Mouse (Mus musculus): Measurements from ENCODE around the gene Gtf2a1.
A peak's percentile ranks its signal among the peaks of the same experiment; 100 is the strongest.
"Not testable (repeated sequence)": the region's sequence is repeated elsewhere in the genome, so short reads cannot be mapped to it uniquely, and the experiment has no call there.

Gtf2a1 gene

DNA sequence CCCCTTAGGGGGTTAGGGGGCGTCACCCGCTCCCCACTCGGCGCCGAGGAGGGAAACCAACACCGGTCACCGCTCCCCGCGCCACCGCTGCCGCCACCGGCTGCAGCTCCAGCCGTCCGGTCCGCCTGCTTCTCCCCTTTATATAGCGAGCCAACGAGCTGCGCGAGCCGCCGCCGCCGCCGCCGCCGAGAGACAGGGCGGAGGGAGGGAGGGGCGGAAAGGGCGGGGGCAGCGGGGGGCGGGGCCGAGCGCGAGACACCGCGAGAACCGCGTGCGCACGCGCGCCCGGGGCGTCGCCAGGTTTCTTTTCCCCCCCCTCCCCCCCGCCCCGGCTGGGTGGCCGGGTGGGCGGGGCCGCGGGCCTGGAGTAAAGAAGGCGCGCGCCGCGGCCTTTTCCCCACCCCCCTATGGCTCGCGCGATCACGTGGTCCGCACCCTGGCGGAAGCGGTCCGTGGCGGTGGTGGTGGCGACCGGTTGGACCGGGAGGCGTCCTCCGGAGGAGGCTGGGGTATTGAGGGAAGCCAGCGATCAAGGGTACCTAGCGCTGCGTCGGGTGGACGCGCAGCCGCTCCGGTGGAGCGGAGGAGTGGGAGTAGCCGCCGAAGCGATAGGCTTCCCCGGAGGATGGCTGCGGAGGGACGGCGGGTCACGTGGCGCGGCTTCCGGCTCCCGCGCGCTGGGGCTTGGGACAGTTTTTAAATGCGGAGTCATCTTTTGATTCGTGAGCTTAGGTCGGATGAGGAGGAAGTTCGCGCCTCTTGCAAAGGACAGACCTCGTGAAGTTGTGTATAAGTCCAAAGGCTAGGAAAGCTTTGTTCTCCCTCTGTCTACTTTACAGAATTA is at the start of gene Gtf2a1:
Gene Gtf2a1, minus strand, starts transcription at position 641 of the 844 bp plus-strand sequence.
- peak; percentile 79 for DNase-seq (ENCODE audit: low spot score)

DNA sequence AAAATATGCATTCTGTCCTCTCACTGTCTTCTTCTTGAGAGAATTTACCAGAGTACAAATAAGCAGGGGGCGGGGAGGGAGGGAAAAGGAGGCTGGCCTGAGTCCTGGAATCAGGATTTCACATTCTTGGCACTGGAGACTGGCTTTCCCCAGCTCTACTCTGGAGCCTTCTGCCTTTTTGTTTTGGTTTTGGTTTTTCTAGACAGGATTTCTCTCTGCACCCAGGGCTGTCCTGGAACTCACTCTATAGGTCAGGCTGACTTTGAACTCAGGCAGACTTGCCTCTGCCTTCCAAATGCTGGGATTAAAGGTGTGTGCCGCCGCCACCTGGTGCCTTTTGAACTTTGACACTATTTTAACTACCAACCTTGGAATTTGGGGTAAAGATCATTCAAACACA is 48.1 kb upstream of the Gtf2a1 start:
- DNase-seq (ENCODE audit: low spot score): no peak

DNA sequence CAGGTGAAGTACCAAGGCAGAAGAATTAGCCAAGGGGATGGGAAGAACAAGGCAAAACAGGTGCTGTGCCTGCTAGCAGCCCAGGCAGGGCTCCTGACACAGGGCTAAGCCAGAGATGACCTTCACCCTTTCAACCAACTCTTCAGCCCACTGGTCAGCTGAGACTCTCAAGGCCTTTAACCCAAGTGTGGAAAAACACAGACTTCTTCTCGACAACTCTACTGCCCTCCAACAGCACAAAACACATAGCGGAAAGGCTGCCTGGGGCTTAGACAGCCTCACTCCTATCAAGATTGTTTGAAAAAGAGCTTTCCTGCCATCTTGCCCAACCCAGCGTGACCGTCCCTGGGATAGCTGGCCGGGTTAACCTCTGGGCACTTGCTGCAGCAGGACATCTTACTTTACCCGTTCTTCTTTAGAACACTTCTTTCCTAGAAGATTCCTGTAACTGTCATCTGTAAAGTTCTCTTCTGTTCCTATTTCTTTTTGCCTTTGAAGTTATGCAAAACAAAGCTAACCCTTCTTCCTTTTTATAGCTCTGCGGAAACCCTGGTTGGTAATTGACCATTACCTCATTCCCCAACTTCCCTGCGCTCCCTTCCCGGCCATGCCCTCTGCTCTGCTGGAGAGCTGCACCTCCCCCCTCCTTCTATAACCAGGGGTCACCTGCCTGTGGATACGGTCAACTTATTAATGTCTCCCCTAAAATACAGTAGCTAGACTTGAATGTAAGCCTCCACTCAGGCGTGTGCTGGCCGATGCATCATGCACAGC is 47.0 kb upstream of the Gtf2a1 start:
- DNase-seq (ENCODE audit: low spot score): no peak

DNA sequence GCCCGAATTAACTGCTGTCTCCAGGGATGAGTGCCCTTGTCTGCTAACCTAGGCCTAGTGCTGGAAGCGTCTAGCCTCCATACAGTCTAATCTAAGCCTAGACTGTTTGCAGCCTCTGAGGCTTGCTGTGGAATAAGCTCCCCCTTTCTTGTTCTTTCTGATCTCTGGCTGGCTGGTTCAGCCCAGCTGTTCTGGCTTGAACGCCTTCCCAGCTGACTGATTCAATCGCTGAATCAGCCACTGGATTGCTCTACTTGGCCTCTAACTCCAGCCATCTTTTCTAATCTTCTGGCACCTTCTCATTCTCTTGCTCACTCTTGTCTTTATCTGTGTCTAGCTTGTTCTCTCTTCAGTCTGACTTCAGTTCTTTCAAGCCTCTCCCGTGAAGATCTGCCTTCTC is 36.2 kb upstream of the Gtf2a1 start:
- DNase-seq (ENCODE audit: low spot score): no peak

DNA sequence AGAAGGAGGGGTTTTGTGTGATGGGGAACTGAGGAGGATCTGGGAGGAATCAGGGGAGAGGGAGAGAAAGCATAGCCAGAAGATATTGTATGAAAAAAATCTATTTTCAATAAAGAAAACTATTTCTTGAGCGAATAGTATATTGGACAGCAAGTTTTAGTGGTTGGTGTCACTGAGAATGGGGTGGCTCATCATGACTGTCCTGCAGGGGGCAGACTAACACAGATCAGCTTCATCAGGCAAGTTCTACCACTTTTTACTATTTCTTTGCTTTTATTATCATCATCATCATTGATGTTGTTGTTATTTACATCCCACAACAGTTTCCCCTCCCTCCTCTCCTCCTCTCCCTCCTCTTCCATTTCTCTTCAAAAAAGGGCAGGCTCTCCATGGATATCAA is 34.7 kb upstream of the Gtf2a1 start:
- DNase-seq (ENCODE audit: low spot score): no peak

DNA sequence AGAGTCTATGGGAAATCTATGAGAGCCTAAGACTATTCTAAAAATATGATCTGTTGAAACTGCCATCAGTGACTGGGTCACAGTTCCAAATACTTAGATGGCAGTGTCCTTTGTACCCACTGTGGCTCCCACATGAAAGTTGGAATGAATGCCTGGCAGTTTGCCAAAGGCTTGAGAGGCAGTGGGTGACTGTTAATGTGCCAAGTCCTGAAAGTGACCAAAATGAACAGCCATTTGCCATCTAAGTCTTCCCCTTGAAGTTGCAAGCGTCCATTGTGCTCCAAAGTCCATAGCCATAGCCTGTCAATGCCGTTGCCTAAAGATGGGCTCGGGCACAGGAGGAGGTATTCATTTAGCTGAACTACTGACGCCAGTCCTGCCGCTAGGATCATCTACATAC is 19.1 kb upstream of the Gtf2a1 start:
- no peak for DNase-seq (ENCODE audit: low spot score)

DNA sequence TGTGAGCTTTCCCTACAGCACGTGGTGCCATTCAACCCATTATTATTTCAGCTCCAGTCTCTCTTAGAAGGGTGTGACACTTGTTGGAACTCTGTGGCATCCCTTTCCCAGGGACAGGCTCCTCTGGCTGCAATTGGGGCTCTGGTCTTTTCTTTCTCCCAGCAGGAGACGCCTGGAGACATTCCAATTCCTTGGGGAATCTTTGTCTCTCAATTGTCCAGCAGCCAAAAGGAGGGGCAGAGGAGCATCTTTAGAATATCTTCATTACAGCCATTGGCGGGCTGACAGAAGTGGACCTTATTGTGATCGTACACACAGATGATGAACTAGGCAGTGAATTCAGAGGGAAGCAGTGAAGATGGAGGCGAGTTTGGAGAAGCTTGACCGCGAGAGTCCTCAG is 17.4 kb upstream of the Gtf2a1 start:
- no peak for DNase-seq (ENCODE audit: low spot score)

DNA sequence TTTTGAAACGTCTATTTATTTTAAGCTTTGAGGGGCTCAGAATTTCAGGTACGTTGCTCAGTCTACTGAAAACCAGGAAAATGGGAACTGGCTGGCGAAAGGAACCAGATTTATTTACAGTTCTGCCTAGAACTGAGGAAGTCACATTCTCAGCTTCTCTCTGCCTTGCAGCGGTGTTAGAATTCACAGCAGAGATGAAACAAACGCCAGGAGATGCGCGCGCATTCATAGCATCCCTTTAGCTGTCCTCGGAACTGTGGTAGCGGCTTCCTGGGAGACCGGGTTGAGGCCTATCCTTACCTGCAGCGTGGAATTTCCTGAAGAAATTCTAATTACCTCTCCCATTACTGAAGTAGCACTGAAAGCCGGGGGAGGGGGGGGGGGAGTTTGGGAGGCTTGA is 16.4 kb upstream of the Gtf2a1 start:
- DNase-seq (ENCODE audit: low spot score): no peak

DNA sequence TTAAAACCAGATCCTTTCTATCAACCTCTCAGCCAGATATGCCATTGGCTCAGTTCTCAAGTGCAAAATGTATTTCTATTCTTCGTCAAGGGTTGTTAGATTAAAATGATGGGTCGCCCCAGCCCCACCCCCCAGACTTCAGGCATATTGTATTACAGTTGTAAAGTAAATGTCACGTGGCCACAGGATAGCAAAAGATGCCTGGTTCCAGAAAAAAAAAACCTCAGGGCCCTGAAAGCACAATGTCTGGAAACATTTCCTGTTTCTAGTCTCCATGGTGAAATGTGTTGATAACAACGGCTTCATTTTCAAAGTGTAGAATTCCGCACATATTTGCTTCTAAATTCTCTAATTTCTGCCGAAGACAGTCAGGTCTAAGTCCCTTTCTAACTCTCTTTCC is 14.3 kb upstream of the Gtf2a1 start:
- no peak for DNase-seq (ENCODE audit: low spot score)

DNA sequence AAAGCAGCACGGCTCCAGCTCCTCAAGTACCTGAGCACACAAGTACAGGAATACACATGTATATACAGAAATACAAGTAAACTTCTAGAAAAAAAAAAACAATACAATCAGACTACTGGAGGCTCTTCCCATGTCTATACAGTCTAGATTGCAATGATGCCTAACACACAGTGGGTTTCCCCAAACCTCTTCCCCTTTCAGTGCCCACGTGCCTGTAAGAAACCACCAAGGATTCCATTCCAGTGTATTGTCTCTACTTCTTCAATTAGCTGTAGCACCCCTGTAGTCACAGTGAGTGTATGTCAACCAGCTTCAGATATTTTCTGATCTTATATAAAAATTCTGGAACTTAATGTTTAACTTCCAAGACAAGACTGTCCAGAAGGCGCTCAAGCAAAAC is 1.8 kb upstream of the Gtf2a1 start:
- DNase-seq (ENCODE audit: low spot score): no peak

DNA sequence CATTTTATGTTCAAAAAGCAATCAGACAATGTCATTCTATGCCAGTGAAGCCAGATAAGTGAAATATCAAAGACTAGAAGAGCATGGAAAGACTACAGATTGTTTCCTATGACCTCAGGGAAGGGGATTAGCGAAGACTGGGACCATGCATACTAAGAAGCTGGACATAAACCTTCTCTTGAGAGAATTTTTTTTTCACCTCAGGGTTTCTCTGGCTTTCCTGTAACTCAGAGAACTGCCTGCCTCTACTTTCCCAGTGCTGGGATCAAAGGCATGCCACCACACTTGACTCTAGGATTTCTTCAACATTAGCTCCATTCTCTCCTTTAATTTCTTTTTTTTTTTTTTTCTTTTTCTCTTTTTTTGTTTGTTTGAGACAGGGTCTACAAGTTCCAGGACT is 904 bp upstream of the Gtf2a1 start:
- no peak for DNase-seq (ENCODE audit: low spot score)

DNA sequence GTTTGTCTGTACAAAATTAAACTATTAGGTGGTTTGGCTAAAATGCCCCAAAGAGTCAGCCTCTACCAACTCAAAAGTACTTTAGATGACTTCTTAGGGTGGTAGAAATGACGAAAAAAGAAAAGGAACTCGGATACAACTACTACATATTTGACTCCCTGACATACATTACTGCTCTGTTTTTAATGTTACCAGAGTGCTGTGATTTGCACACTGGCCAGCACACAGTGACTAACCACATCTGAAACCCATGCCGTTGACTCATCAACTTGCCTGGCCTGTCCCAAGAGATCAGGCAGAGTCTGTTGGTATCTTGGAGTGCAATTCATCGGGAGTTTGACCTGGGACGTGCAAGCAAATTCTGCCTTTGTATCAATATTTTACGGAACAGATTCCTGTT is 429 bp upstream of the Gtf2a1 start:
- DNase-seq (ENCODE audit: low spot score): no peak

DNA sequence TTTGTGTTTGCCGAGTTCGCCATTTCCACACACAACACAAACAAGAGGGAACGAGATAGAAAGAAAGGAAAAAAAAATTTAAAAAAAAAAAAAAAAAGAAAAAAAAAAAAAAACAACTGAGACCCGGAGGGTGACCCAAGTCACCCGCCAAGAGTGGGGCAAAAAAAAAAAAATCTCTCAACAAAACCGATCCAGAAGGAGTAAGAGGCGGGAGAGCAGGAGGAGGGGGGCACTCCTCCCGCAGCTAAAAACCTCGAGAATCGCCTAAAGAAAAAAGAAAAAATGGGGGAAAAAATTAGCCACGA is 793 bp downstream of the Gtf2a1 start:
- no peak for DNase-seq (ENCODE audit: low spot score)

DNA sequence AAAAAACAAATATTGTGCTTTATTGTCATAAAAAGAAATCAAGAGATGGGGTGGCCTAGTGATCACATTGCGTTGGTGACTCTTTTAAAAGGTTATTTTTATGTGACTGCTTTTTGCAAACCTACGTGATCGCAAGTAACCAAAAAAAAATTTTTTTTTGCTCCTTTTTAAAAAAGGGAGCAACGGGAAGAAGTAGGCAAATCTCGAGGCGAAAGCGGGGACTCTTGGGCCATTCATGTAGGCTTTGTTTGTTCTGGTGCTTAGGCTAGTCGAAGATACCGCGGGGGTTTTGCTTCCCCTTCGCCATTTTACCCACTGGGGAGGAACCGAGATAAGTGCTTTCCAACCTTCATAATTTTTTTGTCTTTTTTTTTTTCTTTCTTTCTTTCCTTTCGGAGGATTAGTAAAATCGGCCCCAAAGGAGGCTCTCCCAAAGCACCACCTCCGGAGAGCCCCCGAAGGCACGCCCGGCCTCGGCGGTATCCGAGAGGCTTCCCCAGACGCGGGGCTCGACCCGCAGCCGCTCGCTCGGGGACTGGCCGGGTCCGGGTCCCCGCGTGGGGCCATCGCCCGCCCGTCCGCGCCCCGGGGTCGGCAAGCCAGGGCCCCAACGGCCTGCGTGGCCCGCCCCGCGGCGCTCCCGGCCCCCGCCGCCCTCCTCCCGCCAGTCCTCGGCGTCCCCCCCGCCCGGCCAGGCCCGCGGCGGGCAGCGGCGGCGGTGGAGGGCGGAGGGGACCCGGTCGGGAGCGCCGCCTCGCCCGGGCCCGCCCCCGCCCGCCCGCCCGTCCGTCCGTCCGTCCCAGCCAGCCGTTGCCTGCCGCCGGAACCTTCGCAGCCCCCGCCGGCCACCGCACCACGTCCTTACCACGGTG is 1.4 kb downstream of the Gtf2a1 start:
- DNase-seq (ENCODE audit: low spot score): no peak

DNA sequence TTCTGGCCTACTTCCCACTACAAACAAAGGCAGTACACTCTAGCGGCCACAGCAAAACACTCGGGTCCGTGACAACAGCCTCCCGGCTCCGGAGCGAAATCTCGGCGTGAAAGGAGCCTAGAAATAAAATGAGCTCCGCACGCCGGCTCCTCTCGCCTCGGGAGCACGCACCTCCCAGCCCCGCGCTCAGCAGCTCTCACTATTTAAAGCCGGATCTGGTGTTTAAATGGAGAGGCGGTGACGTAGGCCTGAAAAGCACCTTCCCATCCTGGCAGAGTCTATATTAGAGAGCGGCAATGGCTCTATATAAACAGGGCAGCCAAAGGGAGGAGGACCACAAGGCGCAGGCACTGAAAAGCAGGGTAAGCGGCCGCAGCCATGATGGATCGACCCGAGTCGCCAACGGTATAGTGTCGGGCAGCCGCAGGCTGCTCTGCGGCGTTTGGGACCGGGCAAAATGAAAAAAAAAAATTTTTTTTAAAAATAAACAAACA is 2.1 kb downstream of the Gtf2a1 start:
- peak; percentile 68 for DNase-seq (ENCODE audit: low spot score)

DNA sequence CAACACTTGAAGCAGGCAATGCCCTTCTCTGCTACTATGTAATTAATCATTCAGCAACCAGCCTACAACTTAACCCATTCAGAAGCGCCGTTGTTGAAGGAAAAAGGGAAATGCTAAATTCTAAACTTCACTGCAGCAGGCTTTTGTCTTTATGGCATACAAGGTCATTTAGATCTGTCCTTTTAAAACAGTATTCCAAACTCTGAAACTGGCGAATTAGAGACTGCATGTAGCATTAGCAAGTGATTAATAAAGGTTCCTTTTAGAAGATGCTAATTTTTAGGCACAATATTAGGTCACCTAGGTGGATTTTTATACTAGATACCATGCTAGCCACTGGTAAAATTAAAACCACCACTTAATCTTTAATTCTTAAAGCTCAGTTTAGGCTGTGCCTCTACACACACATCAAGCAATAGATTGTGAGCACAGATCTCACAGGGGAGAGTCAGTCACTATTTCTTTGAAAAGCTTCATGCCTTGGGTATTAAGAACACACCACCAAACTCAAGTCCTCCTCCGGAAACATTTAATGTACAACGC is 2.7 kb downstream of the Gtf2a1 start:
- no peak for DNase-seq (ENCODE audit: low spot score)

DNA sequence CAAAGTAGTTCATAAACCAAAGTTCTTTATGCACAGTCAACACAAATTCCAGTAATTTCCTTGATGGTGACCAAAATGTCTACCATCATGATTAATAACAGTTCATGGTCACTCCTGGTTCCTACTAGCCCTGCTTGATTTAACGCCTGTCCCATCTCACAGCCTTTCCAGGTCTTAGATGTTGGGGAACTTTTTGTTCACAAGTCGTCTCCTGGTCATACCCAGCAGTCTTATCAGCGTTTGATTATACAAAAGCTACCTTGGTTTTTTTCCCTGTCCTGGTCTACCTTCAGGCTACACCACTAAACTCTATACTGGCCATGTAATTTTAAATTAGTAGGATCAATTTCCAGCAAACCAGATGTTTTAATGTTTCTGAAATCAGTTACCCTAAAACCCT is 3.2 kb downstream of the Gtf2a1 start:
- DNase-seq (ENCODE audit: low spot score): no peak

DNA sequence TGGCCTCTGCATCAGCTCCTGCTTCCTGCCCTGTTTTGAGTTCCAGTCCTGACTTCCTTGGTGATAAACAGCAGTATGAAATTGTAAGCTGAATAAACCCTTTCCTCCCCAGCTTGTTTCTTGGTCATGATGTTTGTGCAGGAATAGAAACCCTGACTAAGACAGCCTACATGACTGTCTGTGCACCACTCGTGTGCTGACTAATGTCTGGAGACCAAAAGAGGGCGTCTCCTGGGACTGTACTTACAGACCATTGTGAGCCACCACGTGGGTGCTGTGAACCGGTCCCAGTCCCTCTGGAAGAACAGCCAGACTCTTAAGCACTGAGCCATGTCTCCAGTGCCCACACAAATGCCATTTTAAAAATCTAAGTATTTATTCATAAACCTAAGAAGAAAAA is 4.5 kb downstream of the Gtf2a1 start:
- not testable (repeated sequence) for DNase-seq (ENCODE audit: low spot score)

DNA sequence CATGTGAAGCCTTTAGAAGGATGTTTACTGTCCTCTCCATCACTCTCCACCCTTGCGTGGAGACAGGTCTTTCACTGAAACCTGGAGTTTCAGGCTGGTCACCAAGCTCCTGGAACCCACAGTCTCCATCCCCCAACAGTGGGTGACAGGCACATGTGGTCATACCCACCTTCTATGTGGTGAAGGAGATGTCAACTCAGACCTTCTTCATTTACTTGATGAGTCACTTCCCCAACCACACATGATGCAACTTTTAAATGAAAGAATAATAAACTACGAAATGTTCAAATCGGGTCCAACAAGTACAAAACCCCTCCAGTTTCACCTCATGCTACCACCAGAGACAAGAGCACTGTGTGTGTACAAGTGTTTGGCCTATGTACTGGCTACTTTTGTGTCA is 5.1 kb downstream of the Gtf2a1 start:
- DNase-seq (ENCODE audit: low spot score): no peak

DNA sequence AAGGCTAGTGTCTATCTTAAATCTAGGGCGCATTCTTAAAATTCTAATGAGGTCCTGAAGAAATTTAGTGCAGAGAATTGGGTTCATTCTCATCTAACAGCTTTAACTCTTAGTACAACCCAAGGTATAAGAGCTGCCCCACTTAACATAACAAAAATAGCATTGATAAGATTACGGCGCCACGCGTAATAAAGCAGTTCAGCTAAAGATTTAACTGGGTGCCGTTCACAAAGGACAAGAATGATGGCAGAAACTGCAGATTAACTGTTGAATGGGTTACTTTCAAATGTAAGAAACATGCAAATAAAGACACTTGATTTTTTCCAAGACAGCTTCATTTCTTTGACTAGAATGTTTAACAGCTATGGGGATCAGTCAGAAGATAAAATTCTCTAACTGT is 6.9 kb downstream of the Gtf2a1 start:
- DNase-seq (ENCODE audit: low spot score): no peak

DNA sequence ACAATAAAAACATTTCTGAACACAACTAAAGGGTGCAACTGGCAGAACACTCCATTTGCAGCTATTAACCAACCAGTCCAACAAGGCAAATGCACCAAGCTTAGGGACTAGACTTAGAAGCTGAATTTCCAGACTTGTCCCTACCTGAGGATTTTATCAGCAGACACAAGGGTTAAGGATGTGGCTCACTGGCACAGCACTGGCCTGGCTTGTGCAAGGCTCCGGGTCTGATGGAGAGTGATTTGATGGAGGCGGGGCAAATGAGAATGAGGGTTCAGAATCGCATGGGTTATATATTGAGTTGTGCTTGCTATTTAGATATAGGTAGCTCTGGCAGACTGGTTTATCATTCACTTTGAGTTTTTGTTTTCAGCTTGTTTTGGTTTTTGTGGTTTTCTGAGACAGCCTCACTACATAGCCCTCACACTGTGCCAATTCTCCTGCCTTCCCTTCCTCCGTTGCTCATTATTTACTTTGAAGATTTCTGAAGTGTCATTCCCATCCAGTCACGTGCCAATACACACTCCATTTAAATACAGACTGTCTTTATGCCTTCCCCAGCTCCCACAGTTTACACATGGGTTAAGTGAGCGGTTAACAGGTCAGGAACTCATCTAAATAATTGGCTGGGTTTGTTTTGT is 7.8 kb downstream of the Gtf2a1 start:
- no peak for DNase-seq (ENCODE audit: low spot score)

All from urinary bladder, postnatal 10 days (tissue).